Mouse (Mus musculus) neural tube, embryonic 13.5 days (tissue): ENCODE results near the gene Dr1. TPM values are rescaled to one million over a fixed set of nuclear protein-coding genes. Genes with fewer than 3 reads are reported as not detected.
A peak's percentile ranks its signal among the peaks of the same experiment; 100 is the strongest.
"Not testable (repeated sequence)": the region's sequence is repeated elsewhere in the genome, so short reads cannot be mapped to it uniquely, and the experiment has no call there.

Experiments used
- ATAC-seq: fragments of 200-750 bp; cut with Nextera tagmentation; 2 replicates; pipeline ENCODE4 v1.8.0; 2017; ENCODE audit warnings: low read depth, mild to moderate bottlenecking, moderate TSS enrichment, moderate library complexity
- H3K27ac ChIP-seq: fragments of 300-500 bp; sonication (generic); replicated peaks from 2 replicates; pipeline ENCODE4 v1.5.1; 2015; ENCODE audit warnings: moderate library complexity, mild to moderate bottlenecking, inconsistent platforms
- H3K27me3 ChIP-seq: fragments of 300-500 bp; sonication (generic); 2 replicates; pipeline ENCODE4 v1.6.1; 2015; ENCODE audit warnings: mild to moderate bottlenecking, inconsistent platforms
- H3K36me3 ChIP-seq: fragments of 300-500 bp; sonication (generic); 2 replicates; pipeline ENCODE4 v1.6.1; 2015; ENCODE audit warnings: mild to moderate bottlenecking, inconsistent platforms
- H3K4me1 ChIP-seq: fragments of 300-500 bp; sonication (generic); replicated peaks from 2 replicates; pipeline ENCODE4 v1.6.1; 2015; ENCODE audit warnings: inconsistent platforms
- H3K4me2 ChIP-seq: fragments of 300-500 bp; sonication (generic); 2 replicates; pipeline ENCODE4 v1.6.1; 2015; ENCODE audit warnings: inconsistent platforms, mild to moderate bottlenecking, moderate library complexity
- H3K4me3 ChIP-seq: fragments of 300-500 bp; sonication (generic); 2 replicates; pipeline ENCODE4 v1.5.1; 2015; ENCODE audit warnings: mild to moderate bottlenecking, inconsistent platforms
- H3K9ac ChIP-seq: fragments of 300-500 bp; sonication (generic); 2 replicates; pipeline ENCODE4 v1.6.1; 2015; ENCODE audit warnings: moderate library complexity, mild to moderate bottlenecking, inconsistent platforms
- H3K9me3 ChIP-seq: fragments of 300-500 bp; sonication (generic); 2 replicates; pipeline ENCODE4 v1.6.1; 2016; ENCODE audit warnings: inconsistent platforms
- WGBS: fragments of 180-500 bp; shearing (Covaris S2); methylation state at CpG from one replicate; pipeline ENCODE4 v1.1.7; 2015; 5-methylcytosine and 5-hydroxymethylcytosine counted together
- polyA plus RNA-seq: library from polyadenylated mRNA; unstranded; fragments of >200 nt; fragmentation: Nextera tagmentation; extraction: Ambion mirVana; gene quantifications from 2 replicates; pipeline ENCODE4 v1.2.1, GENCODE M21; 2015

Dr1 gene
- polyA plus RNA-seq: 39.7 and 47.1 TPM in 2 replicates

DNA sequence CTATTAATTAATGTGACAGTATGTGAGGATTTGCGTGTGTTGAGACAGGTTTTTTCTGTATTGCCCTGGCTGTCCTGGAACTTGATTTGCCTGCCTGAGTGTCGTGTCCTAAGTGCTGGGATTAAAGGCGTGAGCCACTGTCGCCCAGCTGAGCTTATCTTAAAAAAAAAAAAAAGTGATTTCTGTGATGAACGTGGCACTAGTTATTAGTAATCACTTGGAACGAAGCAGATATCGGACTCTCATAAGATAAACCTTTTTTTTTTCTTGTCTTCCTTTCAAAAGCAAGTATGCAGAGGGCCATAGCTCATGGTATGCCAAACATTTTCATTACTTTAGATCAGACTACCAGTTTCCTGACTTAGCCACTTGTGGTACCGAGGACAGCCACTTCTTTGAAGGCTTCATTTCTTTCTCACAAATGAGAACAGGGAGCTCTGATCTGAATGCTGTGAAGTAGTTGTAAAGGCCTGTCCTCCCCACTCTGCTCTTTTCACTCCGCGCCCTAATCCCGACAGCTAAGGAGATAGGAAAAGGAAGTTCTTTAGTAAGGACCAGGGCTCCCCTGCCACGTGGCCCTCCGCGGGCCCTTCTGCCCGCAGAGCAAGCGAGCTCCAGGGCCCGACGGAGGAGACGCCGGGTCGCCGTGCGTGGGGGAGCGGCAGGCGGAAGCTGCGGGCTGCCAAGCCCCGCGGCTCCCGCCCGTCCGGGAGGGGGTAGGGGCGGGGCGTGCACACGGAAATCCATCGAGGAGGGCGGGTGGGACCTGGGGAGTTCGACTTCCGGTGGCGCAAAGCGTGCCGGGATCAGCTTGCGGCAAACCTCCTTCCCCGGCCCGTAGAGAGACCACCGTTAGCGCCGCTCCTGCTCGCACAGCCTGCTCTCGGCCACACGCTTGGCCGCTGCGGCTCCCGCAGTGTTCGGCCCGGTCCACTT lies at the start of gene Dr1:
Gene Dr1 (plus strand): TSS at position 771 of the 936 bp plus-strand sequence.
- H3K9me3 ChIP-seq: no peaks in the 10 kb centered on the region
- no peaks in the 10 kb centered on the region for H3K27me3 ChIP-seq
- peak within 1 kb of the TSS; percentile 97 for H3K9ac ChIP-seq
- ATAC-seq: peak; percentile 99
- peak within 1 kb of the TSS; percentile 81 for H3K4me3 ChIP-seq
- peaks cover 6% of the 10 kb centered on the region; the same call in 1 of the 2 replicates for H3K36me3 ChIP-seq
- H3K27ac ChIP-seq: peak within 1 kb of the TSS; percentile 95
- H3K4me2 ChIP-seq: peak within 1 kb of the TSS; percentile 97
- WGBS: 5% methylated on average over 55 of the region's 55 CpGs
- peaks cover 46% of the 10 kb centered on the region for H3K4me1 ChIP-seq

DNA sequence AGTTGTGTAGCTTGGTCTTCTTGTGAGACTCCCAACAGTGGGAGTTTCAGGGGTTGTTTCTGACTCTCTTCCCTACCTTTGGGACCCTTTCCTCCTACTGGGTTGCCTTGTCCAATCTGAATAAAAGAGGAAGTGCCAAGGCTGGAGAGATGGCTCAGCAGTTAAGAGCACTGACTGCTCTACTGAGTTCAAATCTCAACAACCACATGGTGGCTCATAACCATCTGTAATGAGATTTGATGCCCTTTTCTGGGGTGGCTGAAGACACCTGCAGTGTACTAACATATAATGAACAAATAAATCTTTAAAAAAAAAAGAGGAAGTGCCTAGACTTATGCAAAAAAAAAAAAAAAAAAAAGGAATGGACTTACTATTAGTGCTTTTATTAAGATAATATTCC lies 44.6 kb upstream of the Dr1 start:
- Histone ChIP-seq H3K36me3 (no peaks in the 10 kb centered on the region), H3K27ac (no peak overlapping the region), H3K4me1 (no peaks in the 10 kb centered on the region), H3K4me3 (no peak overlapping the region), H3K27me3 (no peaks in the 10 kb centered on the region), H3K9me3 (no peaks in the 10 kb centered on the region), H3K9ac (no peak overlapping the region), H3K4me2 (no peak overlapping the region)
- no peak for ATAC-seq

DNA sequence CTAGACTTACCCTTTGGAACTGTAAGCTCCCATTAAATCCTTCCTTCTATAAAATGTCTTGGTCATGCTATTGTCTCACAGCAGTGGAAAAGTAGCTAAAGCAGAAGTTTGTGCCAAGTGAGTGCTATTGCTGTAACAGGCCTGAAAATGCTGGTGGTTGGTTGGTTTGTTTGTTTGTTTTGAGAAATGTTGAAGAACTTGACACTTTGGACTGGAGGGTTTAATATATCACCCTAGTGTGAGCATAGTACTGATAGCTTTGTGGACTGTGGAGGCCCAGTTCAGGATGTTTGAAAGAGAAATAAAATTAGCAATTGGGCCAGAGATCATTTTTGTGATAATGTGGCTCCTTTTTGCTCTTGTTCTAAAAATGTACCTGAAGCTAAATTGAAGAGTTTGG lies 42.5 kb upstream of the Dr1 start:
- Histone ChIP-seq H3K27ac (no peak overlapping the region), H3K4me3 (no peak overlapping the region), H3K4me2 (no peak overlapping the region), H3K9ac (no peak overlapping the region), H3K36me3 (no peaks in the 10 kb centered on the region), H3K27me3 (no peaks in the 10 kb centered on the region), H3K9me3 (no peaks in the 10 kb centered on the region), H3K4me1 (no peaks in the 10 kb centered on the region)
- no peak for ATAC-seq

DNA sequence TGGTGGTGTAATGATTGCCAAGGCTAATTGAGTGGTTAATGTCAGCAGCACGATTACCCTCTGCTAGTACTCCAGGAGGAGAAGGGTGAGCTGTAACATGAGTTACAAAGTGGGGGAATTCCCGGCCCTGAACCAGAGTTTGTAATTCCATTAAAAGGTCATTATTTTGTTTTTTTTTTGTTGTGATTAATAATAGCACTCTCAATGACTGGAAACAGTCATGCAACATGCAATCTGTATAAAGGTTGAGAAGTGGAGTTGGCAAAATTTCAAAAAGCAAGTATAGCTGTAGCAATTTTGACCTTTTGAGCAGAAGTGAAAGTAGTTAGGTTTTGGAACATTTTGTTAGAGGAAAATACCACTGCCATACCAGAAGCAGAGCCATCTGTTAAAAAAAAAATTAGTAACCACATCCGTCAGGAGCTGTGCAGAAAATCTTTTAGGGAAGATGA lies 22.4 kb upstream of the Dr1 start:
- ATAC-seq: no peak
- WGBS: 65% methylated on average over 3 of the region's 3 CpGs
- no peak overlapping the region for H3K27ac ChIP-seq
- no peak overlapping the region for H3K9ac ChIP-seq
- no peaks in the 10 kb centered on the region for H3K9me3 ChIP-seq
- H3K27me3 ChIP-seq: no peaks in the 10 kb centered on the region
- no peak overlapping the region for H3K4me3 ChIP-seq
- H3K4me1 ChIP-seq: no peaks in the 10 kb centered on the region
- no peaks in the 10 kb centered on the region for H3K36me3 ChIP-seq
- H3K4me2 ChIP-seq: no peak overlapping the region

DNA sequence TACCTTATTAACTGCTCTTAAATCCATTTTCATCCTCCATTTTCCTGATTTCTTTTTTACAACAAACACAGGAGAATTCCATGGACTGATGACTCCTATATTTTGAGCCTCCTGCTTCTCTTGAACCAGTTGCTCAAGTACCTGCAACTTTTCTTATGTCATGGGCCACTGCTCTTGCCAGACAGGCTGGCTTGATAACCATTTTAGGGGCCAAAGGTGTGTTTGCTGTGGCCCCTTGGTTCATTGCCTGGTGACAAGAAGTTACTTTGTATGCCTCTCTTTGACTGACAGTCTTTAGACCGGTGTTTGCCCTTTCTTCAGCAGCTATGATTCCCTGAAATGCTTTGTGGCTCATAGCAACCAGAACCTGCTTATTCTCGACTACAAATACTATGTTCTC lies 18.7 kb upstream of the Dr1 start:
- no peak for ATAC-seq
- H3K4me1 ChIP-seq: no peaks in the 10 kb centered on the region
- 74% methylated on average over 2 of the region's 2 CpGs for WGBS

DNA sequence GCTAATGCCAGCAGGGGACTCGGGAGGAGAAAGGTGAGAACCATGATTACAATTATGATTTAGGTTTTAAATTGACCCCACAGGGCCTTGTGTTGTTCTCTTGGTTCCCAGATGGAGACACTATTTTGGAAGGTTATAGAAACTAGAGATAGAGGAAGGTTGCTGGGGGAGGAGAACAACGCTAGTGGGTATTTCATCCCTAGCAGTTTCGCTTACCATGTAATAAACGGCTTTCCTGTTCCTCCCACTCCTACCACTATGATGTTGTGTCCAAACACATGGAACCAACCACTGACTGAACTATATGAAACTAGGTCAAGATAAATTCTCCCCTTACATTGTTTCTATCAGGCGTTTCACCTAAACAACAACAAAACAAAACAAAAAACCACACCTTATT lies 13.4 kb upstream of the Dr1 start:
- H3K27ac ChIP-seq: no peak overlapping the region
- H3K9ac ChIP-seq: no peak overlapping the region
- no peaks in the 10 kb centered on the region for H3K27me3 ChIP-seq
- no peaks in the 10 kb centered on the region for H3K36me3 ChIP-seq
- H3K4me3 ChIP-seq: no peak overlapping the region
- H3K4me2 ChIP-seq: no peak overlapping the region
- no peak for ATAC-seq
- no peaks in the 10 kb centered on the region for H3K9me3 ChIP-seq
- no peaks in the 10 kb centered on the region for H3K4me1 ChIP-seq
- 75% methylated on average over 5 of the region's 5 CpGs for WGBS

More for the DNA sequence above, 18.7 kb upstream of the Dr1 start:
- Histone ChIP-seq H3K27ac (no peak overlapping the region), H3K36me3 (no peaks in the 10 kb centered on the region), H3K4me2 (no peak overlapping the region), H3K27me3 (no peaks in the 10 kb centered on the region), H3K4me3 (no peak overlapping the region), H3K9ac (no peak overlapping the region), H3K9me3 (no peaks in the 10 kb centered on the region)

DNA sequence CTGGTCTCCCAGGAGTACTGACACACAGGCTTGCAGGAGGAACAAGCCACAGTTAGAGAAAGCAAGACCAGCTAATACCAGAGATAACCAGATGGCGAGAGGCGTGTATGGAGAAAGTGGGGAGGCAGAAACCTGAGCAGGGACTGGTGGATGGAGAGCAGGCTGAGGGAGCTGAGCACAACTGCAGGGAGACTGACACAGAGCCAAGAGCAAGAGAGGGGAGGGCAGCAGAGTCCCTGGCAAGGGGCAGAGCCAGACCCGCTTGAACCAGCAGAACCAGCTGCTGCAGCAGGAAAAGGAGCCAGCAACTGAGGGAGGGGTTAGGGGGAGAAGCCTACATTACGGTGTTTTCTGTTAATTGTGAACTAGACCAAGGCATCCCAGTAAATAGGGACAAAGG lies 6.0 kb upstream of the Dr1 start:
- H3K4me1 ChIP-seq: peaks cover under 1% of the 10 kb centered on the region
- H3K4me3 ChIP-seq: no peak overlapping the region
- no peak overlapping the region for H3K4me2 ChIP-seq
- H3K27ac ChIP-seq: no peak overlapping the region
- 57% methylated on average over 4 of the region's 4 CpGs for WGBS
- no peaks in the 10 kb centered on the region for H3K9me3 ChIP-seq
- ATAC-seq: peak; percentile 47
- no peaks in the 10 kb centered on the region for H3K36me3 ChIP-seq
- no peaks in the 10 kb centered on the region for H3K27me3 ChIP-seq
- H3K9ac ChIP-seq: no peak overlapping the region

DNA sequence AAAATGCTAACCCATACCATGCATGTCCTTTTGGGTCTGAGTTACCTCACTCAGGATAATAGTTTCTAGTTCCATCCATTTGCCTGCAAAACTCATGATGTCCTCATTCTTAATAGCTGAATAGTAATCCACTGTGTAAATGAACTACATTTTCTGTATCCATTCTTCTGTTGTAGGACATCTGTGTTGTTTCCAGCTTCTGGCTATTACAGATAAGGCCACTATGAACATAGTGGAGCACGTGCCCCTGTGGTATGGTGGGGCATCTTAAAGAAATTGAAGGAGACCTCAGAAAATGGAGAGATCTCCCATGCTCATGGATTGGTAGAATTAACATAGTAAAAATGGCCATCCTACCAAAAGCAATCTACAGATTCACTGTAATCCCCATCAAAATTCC lies 4.9 kb upstream of the Dr1 start:
- not testable (repeated sequence) for H3K9ac ChIP-seq, H3K9me3 ChIP-seq, H3K4me3 ChIP-seq, H3K36me3 ChIP-seq, H3K4me1 ChIP-seq, H3K27ac ChIP-seq, H3K27me3 ChIP-seq, ATAC-seq, H3K4me2 ChIP-seq
- 83% methylated on average over 1 of the region's 1 CpGs for WGBS

DNA sequence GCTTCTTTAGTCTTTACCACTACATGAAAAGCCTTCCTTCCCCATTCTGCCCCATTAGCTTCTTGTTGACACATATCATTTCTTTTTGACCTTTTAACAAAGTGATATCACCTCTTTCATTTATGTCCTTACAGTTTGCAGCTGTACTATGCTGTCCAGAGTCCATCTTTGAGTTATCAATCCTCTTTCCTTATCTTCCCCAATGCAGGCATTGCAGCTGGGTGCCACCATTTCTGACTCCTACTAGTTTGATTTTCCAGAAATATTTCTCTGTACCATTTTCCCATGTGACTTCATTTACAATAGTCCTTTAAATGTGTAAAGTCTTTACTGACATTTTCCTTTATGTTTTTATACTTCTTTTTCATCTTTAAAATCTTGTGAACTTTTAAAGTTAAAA lies 1.7 kb upstream of the Dr1 start:
- peaks cover 33% of the 10 kb centered on the region for H3K4me1 ChIP-seq
- H3K9ac ChIP-seq: no peak overlapping the region
- no peak for ATAC-seq
- H3K9me3 ChIP-seq: no peaks in the 10 kb centered on the region
- H3K27ac ChIP-seq: no peak overlapping the region
- no peaks in the 10 kb centered on the region for H3K27me3 ChIP-seq
- no peaks in the 10 kb centered on the region for H3K36me3 ChIP-seq
- H3K4me2 ChIP-seq: no peak overlapping the region
- no peak overlapping the region for H3K4me3 ChIP-seq

DNA sequence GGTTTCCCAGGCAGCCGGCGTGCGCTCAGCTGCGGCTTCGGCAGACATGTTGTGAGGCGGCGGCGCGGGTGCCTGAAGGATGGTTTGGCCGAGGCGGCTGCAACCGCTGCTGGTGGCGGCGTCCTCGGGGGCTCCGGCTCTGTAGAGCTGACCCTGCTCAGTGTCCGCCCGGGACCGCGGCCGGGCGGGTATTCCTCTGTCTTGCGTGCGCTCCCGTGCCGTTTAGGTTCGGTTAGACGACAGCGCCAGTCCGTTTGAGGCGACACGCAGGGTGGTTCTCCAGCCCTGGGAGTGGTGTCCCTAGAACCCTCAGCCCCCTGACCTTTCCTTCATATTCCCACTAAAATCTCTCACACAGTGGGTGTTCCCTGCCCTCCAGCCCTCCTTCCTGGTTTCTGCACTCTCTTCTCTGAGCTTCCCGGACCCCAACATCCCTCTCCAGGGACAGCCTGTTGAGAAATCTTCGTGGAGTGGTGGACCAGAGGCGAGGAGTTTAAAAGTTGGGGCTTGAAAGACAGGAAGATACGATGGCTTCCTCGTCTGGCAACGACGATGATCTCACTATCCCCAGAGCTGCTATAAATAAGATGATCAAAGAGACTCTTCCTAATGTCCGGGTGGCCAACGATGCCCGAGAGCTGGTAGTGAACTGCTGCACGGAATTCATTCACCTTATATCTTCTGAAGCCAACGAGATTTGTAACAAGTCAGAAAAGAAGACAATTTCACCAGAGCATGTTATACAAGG lies 540 bp downstream of the Dr1 start:
- peak; percentile 78 for ATAC-seq
- peak overlapping the region; percentile 81 for H3K4me3 ChIP-seq
- peak overlapping the region; percentile 97 for H3K4me2 ChIP-seq
- H3K27me3 ChIP-seq: no peaks in the 10 kb centered on the region
- no peaks in the 10 kb centered on the region for H3K9me3 ChIP-seq
- H3K9ac ChIP-seq: peak overlapping the region; percentile 97
- WGBS: 0% methylated on average over 44 of the region's 44 CpGs
- peaks cover 6% of the 10 kb centered on the region; the same call in 1 of the 2 replicates for H3K36me3 ChIP-seq
- peak overlapping the region; percentile 95 for H3K27ac ChIP-seq
- peaks cover 46% of the 10 kb centered on the region for H3K4me1 ChIP-seq

DNA sequence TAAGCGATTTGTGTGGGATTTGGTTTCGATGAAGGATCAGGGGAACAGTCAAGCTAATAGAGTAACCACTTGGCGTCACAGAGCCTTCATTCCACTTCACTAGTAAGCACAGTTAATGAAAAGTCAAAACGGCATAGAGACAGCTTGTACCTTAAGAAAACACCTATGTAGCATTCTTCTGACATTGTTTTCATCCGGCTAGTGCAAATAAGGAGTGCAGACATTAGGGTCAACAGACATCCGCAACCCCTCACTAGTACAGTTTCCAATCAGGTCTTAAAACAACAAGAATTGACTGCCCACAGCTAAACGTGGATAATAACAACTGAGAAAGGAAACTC lies 1.1 kb downstream of the Dr1 start:
- Histone ChIP-seq H3K27me3 (no peaks in the 10 kb centered on the region), H3K9me3 (no peaks in the 10 kb centered on the region), H3K4me3 (peak overlapping the region; percentile 81), H3K9ac (peak overlapping the region; percentile 97), H3K4me2 (peak overlapping the region; percentile 97), H3K36me3 (peaks cover 6% of the 10 kb centered on the region; the same call in 1 of the 2 replicates), H3K4me1 (peaks cover 46% of the 10 kb centered on the region), H3K27ac (peak overlapping the region; percentile 95; the same call in 1 of the 2 replicates)
- ATAC-seq: no peak
- WGBS: 14% methylated on average over 7 of the region's 7 CpGs

DNA sequence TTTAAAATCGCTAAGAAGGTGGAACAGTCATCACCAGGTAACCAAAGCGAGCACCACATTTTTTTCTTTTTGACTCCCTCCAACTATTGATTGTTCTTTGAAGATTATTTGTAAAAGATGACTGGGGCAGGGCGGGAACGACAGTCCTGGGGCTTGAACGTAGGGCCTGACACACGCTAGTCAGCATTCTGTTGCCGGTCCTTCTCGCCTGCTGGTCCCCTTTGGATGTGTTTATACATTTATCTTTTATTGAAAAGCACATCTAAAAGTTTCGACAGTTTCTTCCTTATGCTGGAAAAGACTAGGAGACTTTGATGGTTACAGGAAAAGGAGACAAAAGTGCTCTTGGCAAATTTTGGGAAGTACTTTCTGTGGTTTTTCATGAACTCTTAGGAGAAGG lies 1.7 kb downstream of the Dr1 start:
- Histone ChIP-seq H3K27ac (no peak overlapping the region), H3K36me3 (peaks cover 6% of the 10 kb centered on the region; the same call in 1 of the 2 replicates), H3K4me1 (peaks cover 46% of the 10 kb centered on the region), H3K4me3 (peak overlapping the region; percentile 81), H3K9ac (peak overlapping the region; percentile 97), H3K4me2 (peak overlapping the region; percentile 97), H3K27me3 (no peaks in the 10 kb centered on the region), H3K9me3 (no peaks in the 10 kb centered on the region)
- no peak for ATAC-seq
- WGBS: 58% methylated on average over 9 of the region's 9 CpGs
